Mouse (Mus musculus) limb, embryonic 13.5 days (tissue): ENCODE results near the gene Adamts6. TPM values are rescaled to one million over a fixed set of nuclear protein-coding genes. Genes with fewer than 3 reads are reported as not detected.

Source experiments
- ATAC-seq: fragments of 200-750 bp; cut with Nextera tagmentation; 2 replicates; pipeline ENCODE4 v1.8.0; 2017; ENCODE audit warnings: low read depth, moderate number of reproducible peaks, moderate TSS enrichment; ENCODE audit not compliant: low FRiP score
- H3K27ac ChIP-seq: fragments of 300-500 bp; sonication (generic); 2 replicates; pipeline ENCODE4 v1.5.1; 2015; ENCODE audit warnings: inconsistent platforms, mild to moderate bottlenecking, moderate library complexity
- H3K27me3 ChIP-seq: fragments of 300-500 bp; sonication (generic); 2 replicates; pipeline ENCODE4 v1.6.1; 2015; ENCODE audit warnings: mild to moderate bottlenecking, inconsistent platforms
- H3K36me3 ChIP-seq: fragments of 300-500 bp; sonication (generic); 2 replicates; pipeline ENCODE4 v1.6.1; 2015; ENCODE audit warnings: inconsistent platforms, mild to moderate bottlenecking, moderate library complexity
- H3K4me1 ChIP-seq: fragments of 300-500 bp; sonication (generic); 2 replicates; pipeline ENCODE4 v1.6.1; 2015; ENCODE audit warnings: inconsistent platforms
- H3K4me2 ChIP-seq: fragments of 300-500 bp; sonication (generic); replicated peaks from 2 replicates; pipeline ENCODE4 v1.6.1; 2015; ENCODE audit warnings: inconsistent platforms, mild to moderate bottlenecking, moderate library complexity
- H3K4me3 ChIP-seq: fragments of 300-500 bp; sonication (generic); 2 replicates; pipeline ENCODE4 v1.5.1; 2015; ENCODE audit warnings: moderate library complexity, mild to moderate bottlenecking, inconsistent platforms
- H3K9ac ChIP-seq: fragments of 300-500 bp; sonication (generic); 2 replicates; pipeline ENCODE4 v1.6.1; 2015; ENCODE audit warnings: mild to moderate bottlenecking, inconsistent platforms
- H3K9me3 ChIP-seq: fragments of 300-500 bp; sonication (generic); 2 replicates; pipeline ENCODE4 v1.6.1; 2016; ENCODE audit warnings: inconsistent platforms
- WGBS: fragments of 180-500 bp; shearing (Covaris S2); methylation state at CpG from one replicate; pipeline ENCODE4 v1.1.7; 2015; 5-methylcytosine and 5-hydroxymethylcytosine counted together
- polyA plus RNA-seq: library from polyadenylated mRNA; unstranded; fragments of >200 nt; fragmentation: Nextera tagmentation; extraction: Ambion mirVana; gene quantifications from 2 replicates; pipeline ENCODE4 v1.2.1, GENCODE M21; 2015

Gene Adamts6
- polyA plus RNA-seq, 1 experiment from 2014 or later = 5.8 TPM

DNA sequence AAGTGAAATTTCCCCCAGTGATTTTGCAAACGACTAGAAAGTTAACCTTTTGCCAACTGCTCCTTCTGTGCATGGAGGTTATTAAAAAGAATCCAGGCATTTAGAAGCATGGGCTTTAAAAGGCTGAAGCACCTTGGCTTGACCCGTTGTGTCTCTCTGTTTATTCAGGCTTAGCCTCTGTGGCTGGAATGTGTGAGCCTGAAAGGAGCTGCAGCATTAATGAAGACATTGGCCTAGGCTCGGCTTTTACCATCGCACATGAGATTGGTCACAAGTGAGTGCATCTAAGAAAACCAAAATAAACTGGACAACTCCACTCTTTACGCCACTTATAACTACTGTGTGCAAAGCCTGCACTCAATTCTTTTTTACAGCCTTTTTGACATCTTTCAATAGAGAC is 65.0 kb downstream of the Adamts6 start:
- Histone ChIP-seq H3K4me1 (peaks cover 12% of the 10 kb centered on the region; the same call in 1 of the 2 replicates), H3K27ac (0 out of 2 replicates have a peak overlapping the region, but pooled peaks have one; percentile 22), H3K9ac (no peak overlapping the region), H3K4me3 (no peak overlapping the region), H3K9me3 (0 out of 2 replicates have a peak, but pooled peaks cover 4% of the 10 kb centered on the region), H3K4me2 (no peak overlapping the region; the same call in 1 of the 2 replicates), H3K36me3 (peaks cover 8% of the 10 kb centered on the region), H3K27me3 (no peaks in the 10 kb centered on the region)
- WGBS = 32% methylated on average over 5 of the region's 5 CpGs
- ATAC-seq = 0 out of 2 replicates have a peak, but pooled peaks have one; percentile 28

DNA sequence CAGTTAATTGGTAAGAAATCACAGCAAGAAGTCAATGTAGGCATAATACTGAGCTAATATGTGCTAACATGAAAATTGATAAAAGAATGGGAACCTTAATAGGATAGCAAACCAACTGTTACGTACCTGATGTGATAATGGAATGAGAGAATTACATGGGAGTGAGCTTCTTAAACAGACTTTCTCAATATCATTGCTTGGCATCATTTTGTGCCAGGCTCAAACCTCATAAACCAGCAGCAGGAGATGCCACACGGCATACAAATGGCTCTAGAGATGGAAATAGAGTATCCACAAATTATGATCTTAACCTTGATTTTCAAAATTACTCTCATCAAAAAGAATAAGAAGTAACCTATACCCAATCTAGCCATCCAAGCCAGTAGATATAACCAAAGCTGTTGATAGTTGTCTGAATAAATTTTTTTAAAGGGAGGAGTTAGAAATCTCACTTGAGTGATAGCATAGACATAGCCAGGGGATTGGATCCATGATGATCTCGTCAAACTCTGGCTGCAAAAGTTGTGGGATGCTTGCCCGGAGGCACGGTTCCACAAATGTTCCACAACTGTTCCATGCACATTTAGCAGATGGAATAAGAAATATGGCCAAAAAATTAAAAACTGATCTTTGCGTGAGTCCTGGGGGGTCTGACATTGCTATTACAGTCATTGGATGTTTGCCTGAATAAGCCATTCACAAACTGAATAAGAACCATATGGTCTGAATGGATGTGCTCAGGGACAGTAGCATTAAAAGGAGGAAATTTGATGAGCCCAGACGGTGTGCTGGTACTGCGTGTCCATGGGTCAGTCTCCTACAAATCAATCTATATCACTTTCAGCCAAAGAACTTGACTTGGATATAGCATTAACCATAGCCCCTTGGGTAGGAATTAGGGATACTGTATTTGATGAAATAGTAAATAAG is 106.1 kb downstream of the Adamts6 start:
- H3K27me3 ChIP-seq = no peaks in the 10 kb centered on the region
- no peak overlapping the region for H3K4me3 ChIP-seq
- 80% methylated on average over 8 of the region's 8 CpGs for WGBS
- H3K36me3 ChIP-seq = peaks cover 6% of the 10 kb centered on the region; the same call in 1 of the 2 replicates
- no peak for ATAC-seq
- no peaks in the 10 kb centered on the region for H3K4me1 ChIP-seq
- H3K4me2 ChIP-seq = no peak overlapping the region
- H3K9ac ChIP-seq = no peak overlapping the region
- no peak overlapping the region for H3K27ac ChIP-seq
- H3K9me3 ChIP-seq = no peaks in the 10 kb centered on the region

DNA sequence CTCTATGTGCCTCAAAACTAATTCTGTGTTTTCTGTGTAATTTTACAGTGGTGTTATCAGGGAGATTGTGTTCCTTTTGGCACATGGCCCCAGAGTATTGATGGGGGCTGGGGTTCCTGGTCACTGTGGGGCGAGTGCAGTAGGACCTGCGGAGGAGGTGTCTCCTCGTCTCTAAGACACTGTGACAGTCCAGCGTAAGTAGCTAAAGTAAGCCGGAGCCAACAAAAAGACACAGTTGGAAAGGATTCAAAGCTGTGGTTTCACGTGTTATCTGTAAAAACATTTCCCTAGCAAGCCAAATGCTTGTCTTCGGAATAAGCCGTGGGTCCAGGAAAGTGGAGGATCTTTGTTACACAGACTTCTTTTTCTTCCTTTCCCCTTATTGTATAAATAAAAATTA is 110.2 kb downstream of the Adamts6 start:
- no peaks in the 10 kb centered on the region for H3K27me3 ChIP-seq
- H3K36me3 ChIP-seq = peaks cover 16% of the 10 kb centered on the region
- H3K4me1 ChIP-seq = no peaks in the 10 kb centered on the region
- no peak overlapping the region for H3K9ac ChIP-seq
- 81% methylated on average over 8 of the region's 8 CpGs for WGBS
- no peaks in the 10 kb centered on the region for H3K9me3 ChIP-seq
- no peak for ATAC-seq
- H3K4me2 ChIP-seq = no peak overlapping the region
- H3K27ac ChIP-seq = no peak overlapping the region
- no peak overlapping the region for H3K4me3 ChIP-seq

DNA sequence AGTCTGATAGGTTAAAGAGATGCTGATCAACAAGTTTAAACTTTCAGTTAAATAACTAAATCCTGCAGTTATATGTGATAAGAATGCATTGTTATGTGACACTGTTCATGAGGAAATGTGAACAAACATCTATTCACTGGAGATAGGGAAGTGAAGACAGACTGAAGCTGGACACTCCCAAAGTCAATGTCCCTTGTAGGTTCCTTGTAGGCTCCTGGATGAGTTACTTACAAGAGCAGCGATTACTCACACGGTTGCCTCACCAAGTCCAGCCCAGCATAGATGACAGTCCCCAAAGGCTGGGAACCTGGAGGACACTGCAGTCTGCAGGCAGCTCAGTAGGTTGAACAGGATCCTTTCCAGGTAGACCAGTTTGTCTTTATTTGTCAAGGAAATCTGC is 145.1 kb downstream of the Adamts6 start:
- peaks cover 6% of the 10 kb centered on the region; the same call in 1 of the 2 replicates for H3K36me3 ChIP-seq
- H3K9ac ChIP-seq = no peak overlapping the region
- H3K4me1 ChIP-seq = no peaks in the 10 kb centered on the region
- no peak overlapping the region for H3K4me3 ChIP-seq
- no peak overlapping the region for H3K27ac ChIP-seq
- 93% methylated on average over 2 of the region's 2 CpGs for WGBS
- no peaks in the 10 kb centered on the region for H3K9me3 ChIP-seq
- ATAC-seq = no peak
- no peaks in the 10 kb centered on the region for H3K27me3 ChIP-seq
- H3K4me2 ChIP-seq = no peak overlapping the region

DNA sequence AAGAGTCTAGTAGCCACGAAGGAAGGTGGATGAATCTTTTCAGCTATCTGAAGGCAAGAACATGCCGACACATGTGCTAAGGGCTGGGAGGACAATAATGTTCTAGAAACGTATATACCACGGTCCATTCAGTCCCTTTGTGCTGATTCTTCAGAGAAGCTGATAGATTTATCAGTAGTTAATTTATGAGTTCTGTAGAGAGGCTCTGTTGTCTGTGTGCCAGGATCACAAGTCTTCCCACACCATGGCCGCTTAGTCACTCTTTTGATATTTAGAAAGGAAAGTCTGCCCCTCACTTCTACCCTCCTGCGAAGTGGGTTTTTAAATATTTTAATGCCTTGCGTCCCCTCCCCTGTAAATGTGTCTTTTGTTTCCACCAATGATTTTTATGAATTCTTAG is 154.9 kb downstream of the Adamts6 start:
- 92% methylated on average over 7 of the region's 7 CpGs for WGBS
- Histone ChIP-seq H3K9ac (no peak overlapping the region), H3K4me1 (no peaks in the 10 kb centered on the region), H3K4me3 (no peak overlapping the region), H3K36me3 (peaks cover 25% of the 10 kb centered on the region), H3K9me3 (no peaks in the 10 kb centered on the region), H3K27me3 (no peaks in the 10 kb centered on the region), H3K4me2 (no peak overlapping the region), H3K27ac (no peak overlapping the region)
- no peak for ATAC-seq

DNA sequence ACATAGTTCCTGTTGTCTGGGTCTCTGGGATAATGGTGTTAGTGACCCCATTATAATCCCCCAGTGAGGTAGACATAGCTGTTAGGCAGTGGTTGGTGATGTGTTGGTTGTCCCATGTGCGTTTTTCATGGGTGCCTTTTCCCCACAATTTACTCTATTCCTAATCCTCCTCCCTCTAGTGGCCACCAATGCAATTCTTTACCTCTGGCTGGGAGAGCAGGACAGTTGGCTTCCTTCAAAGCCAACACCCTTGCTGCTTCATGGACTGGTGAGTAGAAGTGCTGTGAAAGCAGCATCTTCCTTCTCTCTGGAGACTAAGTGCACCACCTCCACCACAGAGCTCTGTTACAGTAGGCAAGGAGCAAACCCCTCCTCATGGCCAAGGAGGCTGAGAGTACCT is 157.8 kb downstream of the Adamts6 start:
- Histone ChIP-seq H3K4me3 (no peak overlapping the region), H3K36me3 (peaks cover 26% of the 10 kb centered on the region), H3K4me2 (no peak overlapping the region), H3K4me1 (no peaks in the 10 kb centered on the region), H3K9ac (no peak overlapping the region), H3K9me3 (no peaks in the 10 kb centered on the region), H3K27me3 (no peaks in the 10 kb centered on the region), H3K27ac (no peak overlapping the region)
- no peak for ATAC-seq
- 47% methylated on average over 1 of the region's 1 CpGs for WGBS

DNA sequence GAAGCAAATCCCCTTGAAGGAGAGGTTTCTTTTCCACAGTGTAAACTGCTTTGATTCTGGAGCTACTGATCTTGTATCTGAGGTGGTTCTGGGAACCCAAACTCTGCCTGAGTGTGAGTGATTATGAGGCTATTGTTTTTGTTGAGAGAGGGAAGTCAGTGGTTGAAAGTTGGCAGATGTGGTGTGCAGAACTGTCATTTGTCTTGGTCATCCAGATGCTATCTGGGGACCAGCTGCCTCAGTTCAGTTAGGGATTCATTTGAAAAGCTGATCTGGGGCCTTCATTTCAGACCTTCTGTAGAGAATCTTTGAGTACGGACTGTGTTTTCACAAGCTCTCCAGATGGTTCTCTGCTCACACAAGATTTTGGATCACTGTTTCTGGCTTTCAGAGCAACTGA is 159.3 kb downstream of the Adamts6 start:
- no peaks in the 10 kb centered on the region for H3K27me3 ChIP-seq
- no peak overlapping the region for H3K4me3 ChIP-seq
- WGBS = 83% methylated on average over 1 of the region's 1 CpGs
- no peaks in the 10 kb centered on the region for H3K4me1 ChIP-seq
- no peak for ATAC-seq
- no peak overlapping the region for H3K4me2 ChIP-seq
- H3K36me3 ChIP-seq = peaks cover 26% of the 10 kb centered on the region
- no peak overlapping the region for H3K9ac ChIP-seq
- no peak overlapping the region for H3K27ac ChIP-seq
- H3K9me3 ChIP-seq = no peaks in the 10 kb centered on the region

DNA sequence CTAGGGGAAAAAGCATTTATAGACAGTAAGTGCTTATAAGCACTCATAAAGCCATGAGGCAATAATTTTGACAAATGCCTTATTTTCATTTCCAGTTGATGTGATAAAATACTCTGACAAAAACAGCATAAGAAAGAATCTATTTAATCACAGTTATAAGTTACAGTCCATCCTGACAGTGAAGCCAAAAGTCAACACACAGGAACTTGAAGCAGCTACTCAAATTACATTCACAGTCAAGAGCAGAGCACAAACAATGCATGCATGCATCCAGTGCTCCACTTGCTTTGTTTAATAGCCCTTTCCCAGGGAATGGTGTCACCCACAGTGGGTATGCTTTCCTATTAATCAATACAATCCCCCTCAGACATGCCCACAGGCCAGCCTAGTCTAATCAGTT is 159.8 kb downstream of the Adamts6 start:
- Histone ChIP-seq H3K36me3 (peaks cover 26% of the 10 kb centered on the region), H3K9me3 (no peaks in the 10 kb centered on the region), H3K27ac (no peak overlapping the region), H3K27me3 (no peaks in the 10 kb centered on the region), H3K4me2 (no peak overlapping the region), H3K4me1 (no peaks in the 10 kb centered on the region), H3K4me3 (no peak overlapping the region), H3K9ac (no peak overlapping the region)
- no peak for ATAC-seq

DNA sequence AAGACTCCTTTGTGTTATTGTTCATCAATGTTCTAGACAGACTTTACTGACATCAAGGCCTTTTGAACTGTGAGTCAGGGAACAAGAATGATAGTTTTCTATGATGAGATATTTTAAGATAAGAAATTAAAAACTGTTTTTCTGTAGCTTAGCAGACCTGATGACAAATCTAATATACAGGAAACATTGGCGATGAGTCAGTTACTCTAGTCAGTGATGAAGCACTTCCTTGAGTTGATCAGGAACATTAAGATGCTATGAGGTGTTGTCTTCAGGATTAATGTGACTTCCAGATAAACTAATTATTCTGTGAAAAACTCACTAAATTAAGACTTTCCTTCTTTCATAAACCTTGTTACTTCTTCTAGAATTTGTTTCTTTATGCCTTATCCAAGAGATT is 160.7 kb downstream of the Adamts6 start:
- H3K9ac ChIP-seq = no peak overlapping the region
- ATAC-seq = no peak
- no peaks in the 10 kb centered on the region for H3K4me1 ChIP-seq
- H3K27me3 ChIP-seq = no peaks in the 10 kb centered on the region
- H3K27ac ChIP-seq = no peak overlapping the region
- H3K36me3 ChIP-seq = peaks cover 29% of the 10 kb centered on the region
- H3K9me3 ChIP-seq = no peaks in the 10 kb centered on the region
- no peak overlapping the region for H3K4me2 ChIP-seq
- no peak overlapping the region for H3K4me3 ChIP-seq
- 97% methylated on average over 1 of the region's 1 CpGs for WGBS

DNA sequence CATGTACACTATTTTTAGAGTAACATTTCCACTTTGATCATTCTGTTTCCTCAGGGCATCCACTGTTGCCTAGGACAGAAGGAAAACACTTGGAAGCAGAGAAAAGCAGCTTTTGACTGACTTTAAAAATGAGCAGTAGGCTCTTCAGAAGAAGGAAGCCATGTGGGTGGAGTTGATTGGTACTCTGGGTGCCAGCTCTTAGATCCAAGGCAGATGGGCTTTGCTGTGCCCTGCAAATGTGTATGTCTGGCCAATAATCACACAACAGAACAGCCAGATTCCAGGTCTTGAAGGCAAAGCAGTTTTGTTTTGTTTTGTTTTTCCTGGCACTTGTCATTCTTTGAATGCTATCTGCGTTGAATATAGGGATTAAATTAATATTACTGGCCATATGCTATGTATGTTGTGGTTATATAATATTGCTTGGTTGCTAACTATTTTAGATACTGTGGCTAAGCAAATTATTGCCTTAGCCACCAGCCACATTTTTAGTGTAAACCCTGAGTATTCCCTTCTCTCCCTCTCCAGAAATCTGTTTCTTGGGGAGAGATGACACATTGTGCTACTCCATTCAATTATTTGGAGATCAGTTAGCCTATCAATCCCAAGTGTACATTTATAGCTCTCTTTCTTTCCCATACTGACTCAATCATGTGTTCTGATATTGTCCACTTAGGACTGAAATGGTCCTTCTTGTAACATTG is 165.8 kb downstream of the Adamts6 start:
- no peak overlapping the region for H3K27ac ChIP-seq
- H3K36me3 ChIP-seq = 0 out of 2 replicates have a peak, but pooled peaks cover 3% of the 10 kb centered on the region
- ATAC-seq = no peak
- H3K4me3 ChIP-seq = no peak overlapping the region
- 77% methylated on average over 1 of the region's 1 CpGs for WGBS
- no peak overlapping the region for H3K9ac ChIP-seq
- no peak overlapping the region for H3K4me2 ChIP-seq
- H3K27me3 ChIP-seq = no peaks in the 10 kb centered on the region
- H3K4me1 ChIP-seq = no peaks in the 10 kb centered on the region
- H3K9me3 ChIP-seq = no peaks in the 10 kb centered on the region

DNA sequence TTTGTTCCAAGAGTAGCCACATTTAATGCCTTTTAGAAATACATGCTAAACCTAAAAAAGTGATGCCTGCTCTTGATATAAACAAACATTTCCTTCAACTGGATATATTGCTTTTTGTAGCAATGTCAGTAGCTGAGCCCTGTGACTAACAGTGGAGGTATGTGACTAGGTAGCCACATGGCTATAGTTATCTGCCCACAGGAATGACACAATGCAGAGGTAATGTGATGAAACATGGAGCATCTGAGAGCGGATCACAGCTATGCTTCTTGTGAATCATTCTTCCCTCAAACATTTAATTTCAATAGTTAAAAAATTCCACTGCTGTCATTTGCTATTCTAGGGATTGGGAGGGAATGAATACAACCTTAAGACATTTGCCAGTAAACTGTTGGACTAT is 172.7 kb downstream of the Adamts6 start:
- Histone ChIP-seq H3K27me3 (no peaks in the 10 kb centered on the region), H3K4me2 (no peak overlapping the region), H3K36me3 (peaks cover 3% of the 10 kb centered on the region; the same call in 1 of the 2 replicates), H3K9ac (no peak overlapping the region), H3K4me1 (no peaks in the 10 kb centered on the region), H3K4me3 (no peak overlapping the region), H3K27ac (no peak overlapping the region), H3K9me3 (no peaks in the 10 kb centered on the region)
- 88% methylated on average over 1 of the region's 1 CpGs for WGBS
- no peak for ATAC-seq

DNA sequence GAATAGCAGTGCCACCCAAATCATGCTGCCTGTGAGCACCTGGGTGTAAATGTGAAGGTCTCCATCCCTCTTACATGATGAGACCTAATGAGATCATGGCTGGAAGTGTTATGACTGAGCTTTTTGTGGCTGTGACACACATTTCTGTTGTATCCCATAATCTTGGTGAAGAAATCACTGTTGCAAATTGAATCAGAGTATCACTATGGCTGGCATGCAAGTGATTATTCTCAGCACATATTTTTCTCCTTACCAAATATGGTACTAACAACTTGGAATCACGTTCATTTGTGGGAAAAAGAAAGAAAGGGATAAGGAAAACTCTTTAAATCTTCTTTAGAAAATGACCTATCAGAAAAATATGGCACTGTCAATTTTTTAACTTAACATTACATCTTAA is 180.4 kb downstream of the Adamts6 start:
- H3K27me3 ChIP-seq = no peaks in the 10 kb centered on the region
- H3K4me1 ChIP-seq = no peaks in the 10 kb centered on the region
- no peak for ATAC-seq

More for the DNA sequence above, 180.4 kb downstream of the Adamts6 start:
- 69% methylated on average over 1 of the region's 1 CpGs for WGBS
- no peak overlapping the region for H3K9ac ChIP-seq
- no peak overlapping the region for H3K4me3 ChIP-seq
- H3K4me2 ChIP-seq = no peak overlapping the region
- H3K9me3 ChIP-seq = no peaks in the 10 kb centered on the region
- H3K36me3 ChIP-seq = peaks cover 15% of the 10 kb centered on the region
- H3K27ac ChIP-seq = no peak overlapping the region
